Comparison of ENCODE assay signal across 8 mouse cellular contexts in genomic region chr1:134361195-134361856, GRCm38 (mm10). TPM values are rescaled to one million over a fixed set of nuclear protein-coding genes. Genes with fewer than 3 reads are reported as not detected.
DNase-seq lines count a peak whose midpoint lies in the region; ATAC-seq lines count a peak whose summit lies in the region.

No protein-coding gene starts in this region.

- intact Hi-C loops in heart, postnatal 14 days (cut with DNase I) = loop anchor here (1.0 to 10.0 kb wide), 3 partner anchors 46 to 233 kb away; partner anchors contain the start of genes Cyb5r1 and Klhl12

- peak overlapping the region; percentile 93 for H3K9ac ChIP-seq in limb, embryonic 13.5 days
- H3K9ac ChIP-seq in neural tube, embryonic 13.5 days = peak overlapping the region; percentile 93

- ATAC-seq in erythroblast, adult 5-6 weeks (replicated peaks; ENCODE audit: low FRiP score, poor library complexity, severe bottlenecking) = peak; percentile 65
- peak; percentile 88 for ATAC-seq in limb, embryonic 13.5 days (ENCODE audit: low FRiP score, low read depth)
- ATAC-seq in neural tube, embryonic 13.5 days (ENCODE audit: low read depth) = peak; percentile 80; the same call in 1 of the 2 replicates

- peak overlapping the region; percentile 73; the same call in 1 of the 2 replicates for H3K27ac ChIP-seq in limb, embryonic 13.5 days
- peak overlapping the region; percentile 87 for H3K27ac ChIP-seq in neural tube, embryonic 13.5 days (replicated peaks)

- H3K9me3 ChIP-seq in limb, embryonic 13.5 days = no peaks in the 10 kb centered on the region
- no peaks in the 10 kb centered on the region for H3K9me3 ChIP-seq in neural tube, embryonic 13.5 days

- 1% methylated on average over 38 of the region's 44 CpGs for WGBS in limb, embryonic 13.5 days
- 2% methylated on average over 44 of the region's 44 CpGs for WGBS in neural tube, embryonic 13.5 days

- no peaks in the 10 kb centered on the region for H3K27me3 ChIP-seq in limb, embryonic 13.5 days
- no peaks in the 10 kb centered on the region; the same call in 1 of the 2 replicates for H3K27me3 ChIP-seq in neural tube, embryonic 13.5 days

- peak overlapping the region; percentile 86 for H3K4me2 ChIP-seq in limb, embryonic 13.5 days (replicated peaks)
- H3K4me2 ChIP-seq in neural tube, embryonic 13.5 days = peak overlapping the region; percentile 86

- peak; percentile 88 for DNase-seq in heart, adult 11 months
- DNase-seq in heart, postnatal 14 days = no peak
- DNase-seq in CD4-positive helper T cell, adult 2 months (ENCODE audit: low read depth, low spot score) = peak; percentile 21
- DNase-seq in frontal cortex, postnatal 25 days (ENCODE audit: low spot score in 2 of 2) = no peak
- no peak for DNase-seq in layer of hippocampus, postnatal 25 days (ENCODE audit: extremely low spot score in 1 of 2, low spot score in 1 of 2)

- peak overlapping the region; percentile 88 for H3K4me3 ChIP-seq in limb, embryonic 13.5 days
- H3K4me3 ChIP-seq in neural tube, embryonic 13.5 days = peak overlapping the region; percentile 92

- peaks cover 37% of the 10 kb centered on the region for H3K36me3 ChIP-seq in limb, embryonic 13.5 days
- peaks cover 28% of the 10 kb centered on the region for H3K36me3 ChIP-seq in neural tube, embryonic 13.5 days

- H3K4me1 ChIP-seq in limb, embryonic 13.5 days = peaks cover 20% of the 10 kb centered on the region
- H3K4me1 ChIP-seq in neural tube, embryonic 13.5 days (replicated peaks) = peaks cover 32% of the 10 kb centered on the region

RNA-seq across cellular contexts. Expression of gene Tmem183a, which starts 0.5 kb away (rescaled TPM):
- total RNA-seq in heart, postnatal 14 days (2021) = 10 to 100 TPM; 22.6 to 22.8 TPM
- 38.2 and 40.5 TPM in 2 replicates for total RNA-seq in erythroblast, adult 5-6 weeks (2015; ENCODE audit: low replicate concordance)
- 54.1 and 54.4 TPM in 2 replicates for total RNA-seq in erythroblast, adult 5-6 weeks (2017; ENCODE audit: low replicate concordance)
- polyA plus RNA-seq in limb, embryonic 13.5 days (2015; fragmentation: Nextera tagmentation; extraction: Ambion mirVana) = 81.0 and 90.9 TPM in 2 replicates
- polyA plus RNA-seq in neural tube, embryonic 13.5 days (2015; fragmentation: Nextera tagmentation; extraction: Ambion mirVana) = 105 and 117 TPM in 2 replicates
- 10 to 100 TPM; 73.0 to 91.4 TPM for total RNA-seq in layer of hippocampus, postnatal 25 days (2021)

RNA-seq across cellular contexts. Expression of gene 4933406M09Rik, which starts 24.4 kb away (rescaled TPM):
- not detected for total RNA-seq in heart, postnatal 14 days (2021)
- not detected in 2 replicates for total RNA-seq in erythroblast, adult 5-6 weeks (2015; ENCODE audit: low replicate concordance)
- not detected in 2 replicates for total RNA-seq in erythroblast, adult 5-6 weeks (2017; ENCODE audit: low replicate concordance)
- polyA plus RNA-seq in limb, embryonic 13.5 days (2015; fragmentation: Nextera tagmentation; extraction: Ambion mirVana) = not detected in 2 replicates
- polyA plus RNA-seq in neural tube, embryonic 13.5 days (2015; fragmentation: Nextera tagmentation; extraction: Ambion mirVana) = not detected in 2 replicates
- not detected for total RNA-seq in layer of hippocampus, postnatal 25 days (2021)

RNA-seq across cellular contexts. Expression of gene Ppfia4, which starts 28.6 kb away (rescaled TPM):
- 1 to 10 TPM; 2.8 to 3.5 TPM for total RNA-seq in heart, postnatal 14 days (2021)
- total RNA-seq in erythroblast, adult 5-6 weeks (2015; ENCODE audit: low replicate concordance) = 2.1 and 4.2 TPM in 2 replicates
- total RNA-seq in erythroblast, adult 5-6 weeks (2017; ENCODE audit: low replicate concordance) = 2.8 and 3.8 TPM in 2 replicates
- 10.3 and 10.4 TPM in 2 replicates for polyA plus RNA-seq in limb, embryonic 13.5 days (2015; fragmentation: Nextera tagmentation; extraction: Ambion mirVana)
- 10.9 and 11.7 TPM in 2 replicates for polyA plus RNA-seq in neural tube, embryonic 13.5 days (2015; fragmentation: Nextera tagmentation; extraction: Ambion mirVana)
- 10 to 100 TPM; 69.3 to 78.8 TPM for total RNA-seq in layer of hippocampus, postnatal 25 days (2021)

RNA-seq across cellular contexts. Expression of gene Cyb5r1, which starts 44.0 kb away (rescaled TPM):
- 10 to 100 TPM; 26.0 to 28.4 TPM for total RNA-seq in heart, postnatal 14 days (2021)
- 31.8 and 39.6 TPM in 2 replicates for total RNA-seq in erythroblast, adult 5-6 weeks (2015; ENCODE audit: low replicate concordance)
- 26.8 and 53.9 TPM in 2 replicates for total RNA-seq in erythroblast, adult 5-6 weeks (2017; ENCODE audit: low replicate concordance)
- 41.9 and 43.1 TPM in 2 replicates for polyA plus RNA-seq in limb, embryonic 13.5 days (2015; fragmentation: Nextera tagmentation; extraction: Ambion mirVana)
- 24.7 and 25.4 TPM in 2 replicates for polyA plus RNA-seq in neural tube, embryonic 13.5 days (2015; fragmentation: Nextera tagmentation; extraction: Ambion mirVana)
- total RNA-seq in layer of hippocampus, postnatal 25 days (2021) = 10 to 100 TPM; 28.7 to 33.2 TPM

RNA-seq across cellular contexts. Expression of gene Adipor1, which starts 53.9 kb away (rescaled TPM):
- total RNA-seq in heart, postnatal 14 days (2021) = 100 to 1,000 TPM; 137 to 142 TPM
- 432 and 436 TPM in 2 replicates for total RNA-seq in erythroblast, adult 5-6 weeks (2015; ENCODE audit: low replicate concordance)
- 440 and 446 TPM in 2 replicates for total RNA-seq in erythroblast, adult 5-6 weeks (2017; ENCODE audit: low replicate concordance)
- 86.3 and 89.6 TPM in 2 replicates for polyA plus RNA-seq in limb, embryonic 13.5 days (2015; fragmentation: Nextera tagmentation; extraction: Ambion mirVana)
- polyA plus RNA-seq in neural tube, embryonic 13.5 days (2015; fragmentation: Nextera tagmentation; extraction: Ambion mirVana) = 79.7 and 84.0 TPM in 2 replicates
- 10 to 100 TPM; 58.7 to 61.1 TPM for total RNA-seq in layer of hippocampus, postnatal 25 days (2021)

Comparison
In these comparisons a context has a peak if more than half of its experiments do, and no peak if none do; other contexts are left out.
1. DNase-seq: peak in heart, adult 11 months (single experiment) and CD4-positive helper T cell, adult 2 months (single experiment); none in heart, postnatal 14 days (0 of 2), frontal cortex, postnatal 25 days (0 of 2) and layer of hippocampus, postnatal 25 days (0 of 2).
2. RNA of gene Ppfia4, which starts 28.6 kb away (total RNA-seq): 69.3 to 78.8 TPM in layer of hippocampus, postnatal 25 days; 2.1 to 4.2 TPM in erythroblast, adult 5-6 weeks and 2.8 to 3.5 TPM in heart, postnatal 14 days; every median in the first group is over 10 times any median in the second.
3. Peak in every context shown above with its lines, with median percentiles within 50 percentile points of each other: ATAC-seq.